Mouse (Mus musculus) ES-E14 (cell line): ENCODE results near the gene Dlx3. TPM values are rescaled to one million over a fixed set of nuclear protein-coding genes. Genes with fewer than 3 reads are reported as not detected.

Source experiments
- DNase-seq: peaks from one replicate; pipeline ENCODE4 v3.0.0-alpha.2; 2013; ENCODE audit warnings: low read depth, low spot score
- H3K27ac ChIP-seq: 2 replicates; pipeline ENCODE4 v1.5.1; 2012; ENCODE audit warnings: low read depth, mild to moderate bottlenecking, low read length, moderate library complexity, mixed read lengths; ENCODE audit not compliant: poor library complexity, insufficient read depth, severe bottlenecking
- H3K36me3 ChIP-seq: 2 replicates; pipeline ENCODE4 v1.6.1; 2012; ENCODE audit warnings: mild to moderate bottlenecking, low read length, moderate library complexity, mixed read lengths; ENCODE audit not compliant: control insufficient read depth, poor library complexity, insufficient read depth, severe bottlenecking
- H3K4me1 ChIP-seq, 2 experiments: fragments of 150-350 bp in 1 of 2; sonication (generic) in 1 of 2; 2 replicates each; pipeline ENCODE4 v1.6.1; 2012; ENCODE audit warnings: low read length in 2 of 2, mild to moderate bottlenecking in 1 of 2, mixed read lengths in 1 of 2; ENCODE audit not compliant: control insufficient read depth in 2 of 2, insufficient read depth in 2 of 2, poor library complexity in 1 of 2
- H3K4me3 ChIP-seq, 2 experiments: fragments of 150-350 bp in 1 of 2; sonication (generic) in 1 of 2; 2 replicates each; pipeline ENCODE4 v1.5.1; 2012; ENCODE audit warnings: low read length in 2 of 2, low read depth in 1 of 2, mild to moderate bottlenecking in 1 of 2, mixed read lengths in 1 of 2; ENCODE audit not compliant: insufficient read depth in 1 of 2, poor library complexity in 1 of 2, severe bottlenecking in 1 of 2
- H3K9ac ChIP-seq: 2 replicates; pipeline ENCODE4 v1.6.1; 2012; ENCODE audit warnings: low read depth, mild to moderate bottlenecking, low read length, mixed read lengths; ENCODE audit not compliant: poor library complexity, insufficient read depth, severe bottlenecking
- H3K9me3 ChIP-seq: fragments of 150-350 bp; sonication (generic); 2 replicates; pipeline ENCODE4 v1.6.1; 2012; ENCODE audit warnings: low read depth, mild to moderate bottlenecking, low read length; ENCODE audit not compliant: control insufficient read depth, insufficient read depth
- CHD2 ChIP-seq: IDR thresholded peaks from 2 replicates; pipeline ENCODE4 v1.6.1; 2014; ENCODE audit warnings: mild to moderate bottlenecking, low read depth, low read length, inconsistent platforms
- HCFC1 ChIP-seq: IDR thresholded peaks from 2 replicates; pipeline ENCODE4 v1.6.1; 2012; ENCODE audit warnings: low read length, inconsistent platforms, borderline replicate concordance; ENCODE audit not compliant: insufficient read depth
- MAFK ChIP-seq: IDR thresholded peaks from 2 replicates; pipeline ENCODE4 v1.6.1; 2014; ENCODE audit warnings: mild to moderate bottlenecking, low read depth, low read length, inconsistent platforms; ENCODE audit not compliant: insufficient read depth
- ZC3H11A ChIP-seq: IDR thresholded peaks from 2 replicates; pipeline ENCODE4 v1.6.1; 2012; ENCODE audit warnings: low read depth, mild to moderate bottlenecking, inconsistent platforms, low read length, borderline replicate concordance
- ZNF384 ChIP-seq: IDR thresholded peaks from 2 replicates; pipeline ENCODE4 v1.6.1; 2012; ENCODE audit warnings: low read depth, low read length, inconsistent platforms
- in situ Hi-C, 2 experiments: fragments of 600-800 bp; cut with MboI; formaldehyde crosslinking; loops; one replicate each; pipeline ENCODE4 v1.15.1; 2025; ENCODE audit warnings: low sequenced_read_pairs in 2 of 2, inconsistent platforms in 1 of 2; ENCODE audit not compliant: unreplicated experiment in 2 of 2
- total RNA-seq: library from RNA; depleted of rRNA; stranded (reverse); fragments of 300-350 nt; gene quantifications from 2 replicates; pipeline ENCODE4 v1.2.3, GENCODE M21; 2012

The Dlx3 gene
- total RNA-seq, 1 experiment: 0.54 TPM

- no peak for DNase-seq
- Histone ChIP-seq H3K9ac (no peak overlapping the region), H3K36me3 (no peaks in the 10 kb centered on the region), H3K4me1 (peaks cover 3 to 24% of the 10 kb centered on the region in 2 experiments; a peak in 1 of 4 replicates), H3K4me3 (no peak overlapping the region), H3K27ac (no peak overlapping the region), H3K9me3 (no peaks in the 10 kb centered on the region)
- in situ Hi-C loops: loop anchor here in 1 of 2 experiments (25.0 kb wide), 1 partner anchor 390 kb away; the partner anchor contains the start of gene Nxph3
- TF ChIP-seq ZC3H11A (no peak), CHD2 (no peak), ZNF384 (no peak), HCFC1 (no peak)
Observed at GRCm38 (mm10) chr11:95122100-95122489, 2.2 kb downstream of the Dlx3 start.

GRCm38 (mm10) chr11:95125366-95125948 is 5.5 kb downstream of the Dlx3 start:
- Histone ChIP-seq H3K9ac (no peak overlapping the region), H3K36me3 (no peaks in the 10 kb centered on the region), H3K27ac (no peak overlapping the region), H3K4me1 (peaks cover 3 to 21% of the 10 kb centered on the region in 2 experiments; a peak in 1 of 4 replicates), H3K9me3 (no peaks in the 10 kb centered on the region), H3K4me3 (no peak overlapping the region)
- no peak for TF ChIP-seq HCFC1
- no peak for TF ChIP-seq CHD2
- TF ChIP-seq MAFK: no peak
- no peak for TF ChIP-seq ZC3H11A
- TF ChIP-seq ZNF384: no peak
- in situ Hi-C loops: no loop called here
- DNase-seq: no peak

GRCm38 (mm10) chr11:95126272-95127245 is 6.6 kb downstream of the Dlx3 start:
- no peak for DNase-seq
- in situ Hi-C loops: no loop called here
- H3K9ac ChIP-seq: no peak overlapping the region
- H3K36me3 ChIP-seq: no peaks in the 10 kb centered on the region
- H3K4me1 ChIP-seq: peaks cover 3 to 23% of the 10 kb centered on the region in 2 experiments; a peak in 1 of 4 replicates
- H3K4me3 ChIP-seq: peak overlapping the region; percentile 13 to 23; a peak in 2 of 4 replicates
- H3K9me3 ChIP-seq: no peaks in the 10 kb centered on the region
- H3K27ac ChIP-seq: no peak overlapping the region
- no peak for TF ChIP-seq MAFK
- TF ChIP-seq ZNF384: no peak
- no peak for TF ChIP-seq CHD2
- TF ChIP-seq ZC3H11A: no peak
- TF ChIP-seq HCFC1: no peak

- Histone ChIP-seq H3K9me3 (no peaks in the 10 kb centered on the region), H3K4me1 (peaks cover 3 to 22% of the 10 kb centered on the region in 2 experiments; a peak in 1 of 4 replicates), H3K36me3 (no peaks in the 10 kb centered on the region), H3K27ac (no peak overlapping the region), H3K9ac (no peak overlapping the region), H3K4me3 (no peak overlapping the region)
- DNase-seq: no peak
- TF ChIP-seq ZC3H11A (no peak), MAFK (no peak), CHD2 (no peak), ZNF384 (no peak), HCFC1 (no peak)
- in situ Hi-C loops: no loop called here
Observed at GRCm38 (mm10) chr11:95128359-95128758, 8.4 kb downstream of the Dlx3 start.
